8 mouse cellular contexts compared by ENCODE assay signal in the genomic region with DNA sequence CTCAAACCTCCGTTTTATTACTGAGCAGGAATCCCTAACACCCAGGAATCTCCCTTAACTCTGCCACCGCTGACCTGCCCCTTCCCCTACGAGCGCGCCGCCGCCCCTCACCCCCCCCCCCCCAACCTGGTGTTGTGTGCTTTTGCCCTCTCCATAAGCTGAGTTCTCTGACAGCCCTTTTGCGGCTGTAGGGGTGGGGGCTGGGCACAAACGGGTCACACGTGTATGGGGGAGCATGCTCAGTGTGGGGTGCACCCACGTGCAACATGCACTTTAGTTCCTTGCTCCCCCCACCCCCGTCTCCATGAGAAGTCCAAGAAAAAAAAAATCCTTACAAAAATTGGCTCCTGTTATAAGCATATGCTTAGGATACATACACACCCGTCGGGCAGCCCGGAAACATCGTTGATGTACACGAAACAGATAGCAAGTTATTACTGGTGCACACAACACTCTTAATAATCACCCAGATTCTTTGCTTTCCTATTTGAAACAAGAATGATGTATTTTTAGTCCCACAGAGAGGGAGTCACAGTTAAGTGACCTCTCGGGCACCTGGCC. TPM values are rescaled to one million over a fixed set of nuclear protein-coding genes. Genes with fewer than 3 reads are reported as not detected.
A peak's percentile ranks its signal among the peaks of the same experiment; 100 is the strongest.
DNase-seq lines count a peak whose midpoint lies in the region; ATAC-seq and TF ChIP-seq lines count a peak whose summit lies in the region.

No protein-coding gene starts in this region.

- H3K27ac ChIP-seq in lung, embryonic 16.5 days (ENCODE audit: low read length): peak overlapping the region; percentile 87
- peak overlapping the region; percentile 96 for H3K27ac ChIP-seq in forebrain, postnatal 0 days (ENCODE audit: low read depth, low read length)
- peak overlapping the region; percentile 80 for H3K27ac ChIP-seq in limb, embryonic 14.5 days (replicated peaks; ENCODE audit: low read depth, low read length)

- H3K4me2 ChIP-seq in lung, embryonic 16.5 days (ENCODE audit: low read depth, low read length): peak overlapping the region; percentile 88
- peak overlapping the region; percentile 95 for H3K4me2 ChIP-seq in forebrain, postnatal 0 days (ENCODE audit: low read depth)
- H3K4me2 ChIP-seq in limb, embryonic 14.5 days (replicated peaks; ENCODE audit: low read depth, low read length, severe bottlenecking): peak overlapping the region; percentile 95

- peaks cover 61% of the 10 kb centered on the region for H3K4me1 ChIP-seq in lung, embryonic 16.5 days (replicated peaks; ENCODE audit: control insufficient read depth, insufficient read depth, low read length)
- H3K4me1 ChIP-seq in forebrain, postnatal 0 days (ENCODE audit: insufficient read depth): peaks cover 27% of the 10 kb centered on the region
- H3K4me1 ChIP-seq in limb, embryonic 14.5 days (ENCODE audit: control insufficient read depth, insufficient read depth, low read length): peaks cover 54% of the 10 kb centered on the region

- TF ChIP-seq CTCF in forebrain, postnatal 0 days (IDR thresholded peaks at IDR 0.05; ENCODE audit: low read depth): no peak

- peak; percentile 36 for DNase-seq in adrenal gland, adult 8-10 months
- no peak for DNase-seq in adrenal gland, postnatal 25 days
- DNase-seq in lung, postnatal 10 days: no peak
- peak; percentile 51 for DNase-seq in forebrain, postnatal 0 days
- DNase-seq in limb, embryonic 14.5 days (ENCODE audit: low spot score): no peak
- DNase-seq in right cerebral cortex, postnatal 14 days: peak; percentile 76
- DNase-seq in Muller cell, postnatal 12 days (ENCODE audit: inconsistent ontology term): no peak

- H3K4me3 ChIP-seq in lung, embryonic 16.5 days (ENCODE audit: low read length): peak overlapping the region; percentile 88
- peak overlapping the region; percentile 97 for H3K4me3 ChIP-seq in forebrain, postnatal 0 days (ENCODE audit: low read depth, low read length)
- H3K4me3 ChIP-seq in limb, embryonic 14.5 days (replicated peaks; ENCODE audit: low read length): peak overlapping the region; percentile 54

- no peak for TF ChIP-seq POLR2A in limb, embryonic 14.5 days (IDR thresholded peaks at IDR 0.05; ENCODE audit: borderline replicate concordance, extremely low read depth, insufficient read depth, insufficient read length)

- peak overlapping the region; percentile 85 for H3K9ac ChIP-seq in lung, embryonic 16.5 days (ENCODE audit: low read length)
- H3K9ac ChIP-seq in forebrain, postnatal 0 days: peak overlapping the region; percentile 91
- H3K9ac ChIP-seq in limb, embryonic 14.5 days (ENCODE audit: low read depth, low read length, severe bottlenecking): peak overlapping the region; percentile 88

- H3K27me3 ChIP-seq in lung, embryonic 16.5 days (ENCODE audit: control insufficient read depth, insufficient read depth, low read depth, low read length): no peaks in the 10 kb centered on the region
- no peaks in the 10 kb centered on the region for H3K27me3 ChIP-seq in forebrain, postnatal 0 days (ENCODE audit: insufficient read depth, low read length)
- H3K27me3 ChIP-seq in limb, embryonic 14.5 days (ENCODE audit: control insufficient read depth, insufficient read depth, low read length): no peaks in the 10 kb centered on the region

- WGBS in lung, embryonic 16.5 days: under 1% methylated on average over 18 of the region's 18 CpGs
- WGBS in forebrain, postnatal 0 days: 5% methylated on average over 18 of the region's 18 CpGs
- WGBS in limb, embryonic 14.5 days: 1% methylated on average over 18 of the region's 18 CpGs

- ATAC-seq in lung, embryonic 16.5 days (ENCODE audit: low read depth): no peak
- ATAC-seq in forebrain, postnatal 0 days: no peak
- ATAC-seq in limb, embryonic 14.5 days (ENCODE audit: low FRiP score, low read depth): no peak

- no peaks in the 10 kb centered on the region for H3K36me3 ChIP-seq in lung, embryonic 16.5 days (ENCODE audit: control insufficient read depth, insufficient read depth, low read length)
- H3K36me3 ChIP-seq in forebrain, postnatal 0 days (ENCODE audit: insufficient read depth): no peaks in the 10 kb centered on the region
- 0 out of 2 replicates have a peak, but pooled peaks cover 3% of the 10 kb centered on the region for H3K36me3 ChIP-seq in limb, embryonic 14.5 days (ENCODE audit: control insufficient read depth, insufficient read depth, low read length)

- H3K9me3 ChIP-seq in lung, embryonic 16.5 days (ENCODE audit: control insufficient read depth, low read length): no peaks in the 10 kb centered on the region
- H3K9me3 ChIP-seq in forebrain, postnatal 0 days (ENCODE audit: low read length): no peaks in the 10 kb centered on the region
- no peaks in the 10 kb centered on the region for H3K9me3 ChIP-seq in limb, embryonic 14.5 days (ENCODE audit: control insufficient read depth, low read length)

RNA-seq across cellular contexts. Expression of a gene that starts 1.0 kb away (rescaled TPM):
- 10 to 100 TPM; 42.1 to 61.0 (median 50.0) TPM for total RNA-seq in adrenal gland, adult 8-10 months (2022)
- 53.8 and 55.9 TPM in 2 replicates for total RNA-seq in adrenal gland, postnatal 25 days (2021)
- polyA plus RNA-seq in lung, embryonic 16.5 days (2015; fragmentation: Nextera tagmentation; extraction: Ambion mirVana): 9.1 and 9.2 TPM in 2 replicates
- total RNA-seq in forebrain, postnatal 0 days (2014; rRNA removed): 91.2 and 126 TPM in 2 replicates
- 20.1 and 22.1 TPM in 2 replicates for polyA plus RNA-seq in forebrain, postnatal 0 days (2015; fragmentation: Nextera tagmentation; extraction: Ambion mirVana)
- polyA plus RNA-seq in limb, embryonic 14.5 days (2012; rRNA removed): 57.1 and 71.7 TPM in 2 replicates
- 17.3 and 18.2 TPM in 2 replicates for polyA plus RNA-seq in limb, embryonic 14.5 days (2014; fragmentation: Nextera tagmentation; extraction: Ambion mirVana)

RNA-seq across cellular contexts. Expression of a gene that starts 2.9 kb away (rescaled TPM):
- total RNA-seq in adrenal gland, adult 8-10 months (2022): 10 to 100 TPM in 2 of 4 experiments, 1 to 10 TPM in 2; 5.7 to 13.6 (median 9.3) TPM
- 7.7 and 8.7 TPM in 2 replicates for total RNA-seq in adrenal gland, postnatal 25 days (2021)
- 2.8 and 3.0 TPM in 2 replicates for polyA plus RNA-seq in lung, embryonic 16.5 days (2015; fragmentation: Nextera tagmentation; extraction: Ambion mirVana)
- 81.7 and 81.9 TPM in 2 replicates for total RNA-seq in forebrain, postnatal 0 days (2014; rRNA removed)
- 55.4 and 56.8 TPM in 2 replicates for polyA plus RNA-seq in forebrain, postnatal 0 days (2015; fragmentation: Nextera tagmentation; extraction: Ambion mirVana)
- 98.1 and 133 TPM in 2 replicates for polyA plus RNA-seq in limb, embryonic 14.5 days (2012; rRNA removed)
- polyA plus RNA-seq in limb, embryonic 14.5 days (2014; fragmentation: Nextera tagmentation; extraction: Ambion mirVana): 13.9 and 15.1 TPM in 2 replicates

RNA-seq across cellular contexts. Expression of a gene that starts 22.5 kb away (rescaled TPM):
- 10 to 100 TPM; 14.6 to 23.9 (median 17.4) TPM for total RNA-seq in adrenal gland, adult 8-10 months (2022)
- total RNA-seq in adrenal gland, postnatal 25 days (2021): 15.1 and 19.4 TPM in 2 replicates
- 3.9 and 4.0 TPM in 2 replicates for polyA plus RNA-seq in lung, embryonic 16.5 days (2015; fragmentation: Nextera tagmentation; extraction: Ambion mirVana)
- 1.6 and 1.9 TPM in 2 replicates for total RNA-seq in forebrain, postnatal 0 days (2014; rRNA removed)
- 1.1 and 1.5 TPM in 2 replicates for polyA plus RNA-seq in forebrain, postnatal 0 days (2015; fragmentation: Nextera tagmentation; extraction: Ambion mirVana)
- polyA plus RNA-seq in limb, embryonic 14.5 days (2012; rRNA removed): 0.50 and 0.93 TPM in 2 replicates
- 1.5 and 1.8 TPM in 2 replicates for polyA plus RNA-seq in limb, embryonic 14.5 days (2014; fragmentation: Nextera tagmentation; extraction: Ambion mirVana)

RNA-seq across cellular contexts. Expression of a gene that starts 23.4 kb away (rescaled TPM):
- total RNA-seq in adrenal gland, adult 8-10 months (2022): 10 to 100 TPM; 15.1 to 28.8 (median 20.0) TPM
- 7.5 and 10.2 TPM in 2 replicates for total RNA-seq in adrenal gland, postnatal 25 days (2021)
- polyA plus RNA-seq in lung, embryonic 16.5 days (2015; fragmentation: Nextera tagmentation; extraction: Ambion mirVana): 31.3 and 32.2 TPM in 2 replicates
- 7.7 and 12.4 TPM in 2 replicates for total RNA-seq in forebrain, postnatal 0 days (2014; rRNA removed)
- polyA plus RNA-seq in forebrain, postnatal 0 days (2015; fragmentation: Nextera tagmentation; extraction: Ambion mirVana): 12.3 and 12.4 TPM in 2 replicates
- 51.1 and 77.3 TPM in 2 replicates for polyA plus RNA-seq in limb, embryonic 14.5 days (2012; rRNA removed)
- 67.3 and 69.0 TPM in 2 replicates for polyA plus RNA-seq in limb, embryonic 14.5 days (2014; fragmentation: Nextera tagmentation; extraction: Ambion mirVana)

RNA-seq across cellular contexts. Expression of a gene that starts 26.6 kb away (rescaled TPM):
- not detected for total RNA-seq in adrenal gland, adult 8-10 months (2022)
- total RNA-seq in adrenal gland, postnatal 25 days (2021): not detected in 2 replicates
- 0.18 TPM in 1 of 2 replicates, not detected in the other for polyA plus RNA-seq in lung, embryonic 16.5 days (2015; fragmentation: Nextera tagmentation; extraction: Ambion mirVana)
- not detected in 2 replicates for total RNA-seq in forebrain, postnatal 0 days (2014; rRNA removed)
- polyA plus RNA-seq in forebrain, postnatal 0 days (2015; fragmentation: Nextera tagmentation; extraction: Ambion mirVana): not detected in 2 replicates
- polyA plus RNA-seq in limb, embryonic 14.5 days (2012; rRNA removed): not detected in 2 replicates
- 0.12 TPM in 1 of 2 replicates, not detected in the other for polyA plus RNA-seq in limb, embryonic 14.5 days (2014; fragmentation: Nextera tagmentation; extraction: Ambion mirVana)

Comparison
In these comparisons a context has a peak if more than half of its experiments do, and no peak if none do; other contexts are left out.
1. DNase-seq: peak in adrenal gland, adult 8-10 months (single experiment), forebrain, postnatal 0 days (single experiment) and right cerebral cortex, postnatal 14 days (single experiment); none in adrenal gland, postnatal 25 days (single experiment), lung, postnatal 10 days (single experiment), limb, embryonic 14.5 days (single experiment) and Muller cell, postnatal 12 days (single experiment).
2. Peak in every context shown above with its lines, with median percentiles within 50 percentile points of each other: H3K27ac ChIP-seq, H3K4me2 ChIP-seq, H3K4me3 ChIP-seq and H3K9ac ChIP-seq.